Mouse (Mus musculus) lung, embryonic 16.5 days (tissue): ENCODE measurements around the gene Kif26b. TPM values are rescaled to one million over a fixed set of nuclear protein-coding genes. Genes with fewer than 3 reads are reported as not detected.
A peak's percentile ranks its signal among the peaks of the same experiment; 100 is the strongest.

ENCODE experiments used
- ATAC-seq: fragments of 200-750 bp; cut with Nextera tagmentation; 2 replicates; pipeline ENCODE4 v1.8.0; 2017; ENCODE audit warnings: low read depth, mild to moderate bottlenecking, moderate library complexity
- H3K27ac ChIP-seq: fragments of 300-500 bp; sonication (generic); 2 replicates; pipeline ENCODE4 v1.5.1; 2014; ENCODE audit warnings: mild to moderate bottlenecking, control low read depth, low read length
- H3K27me3 ChIP-seq: fragments of 300-500 bp; sonication (generic); 2 replicates; pipeline ENCODE4 v1.6.1; 2014; ENCODE audit warnings: low read depth, low read length, mixed read lengths; ENCODE audit not compliant: control insufficient read depth, insufficient read depth
- H3K36me3 ChIP-seq: fragments of 300-500 bp; sonication (generic); 2 replicates; pipeline ENCODE4 v1.6.1; 2014; ENCODE audit warnings: low read length; ENCODE audit not compliant: control insufficient read depth, insufficient read depth
- H3K4me1 ChIP-seq: fragments of 300-500 bp; sonication (generic); replicated peaks from 2 replicates; pipeline ENCODE4 v1.6.1; 2014; ENCODE audit warnings: low read length, mixed read lengths; ENCODE audit not compliant: control insufficient read depth, insufficient read depth
- H3K4me2 ChIP-seq: fragments of 300-500 bp; sonication (generic); 2 replicates; pipeline ENCODE4 v1.6.1; 2014; ENCODE audit warnings: low read depth, low read length, control low read depth
- H3K4me3 ChIP-seq: fragments of 300-500 bp; sonication (generic); 2 replicates; pipeline ENCODE4 v1.5.1; 2014; ENCODE audit warnings: mild to moderate bottlenecking, low read length, control low read depth
- H3K9ac ChIP-seq: fragments of 300-500 bp; sonication (generic); 2 replicates; pipeline ENCODE4 v1.6.1; 2014; ENCODE audit warnings: low read length, control low read depth
- H3K9me3 ChIP-seq: fragments of 300-500 bp; sonication (generic); 2 replicates; pipeline ENCODE4 v1.6.1; 2016; ENCODE audit warnings: low read length; ENCODE audit not compliant: control insufficient read depth
- WGBS: fragments of 180-500 bp; shearing (Covaris S2); extraction: QIAGEN DNeasy Blood & Tissue Kit; methylation state at CpG from one replicate; pipeline ENCODE4 v1.1.7; 2014; 5-methylcytosine and 5-hydroxymethylcytosine counted together
- polyA plus RNA-seq: library from polyadenylated mRNA; unstranded; fragments of >200 nt; fragmentation: Nextera tagmentation; extraction: Ambion mirVana; gene quantifications from 2 replicates; pipeline ENCODE4 v1.2.1, GENCODE M21; 2015

Gene Kif26b
- polyA plus RNA-seq, 1 experiment from 2014 or later: 0.68 TPM

- no peak overlapping the region for H3K4me2 ChIP-seq
- H3K9ac ChIP-seq: no peak overlapping the region
- 45% methylated on average over 4 of the region's 4 CpGs for WGBS
- no peak overlapping the region for H3K27ac ChIP-seq
- peak; percentile 60 for ATAC-seq
- H3K36me3 ChIP-seq: no peaks in the 10 kb centered on the region
- H3K4me1 ChIP-seq: 0 out of 2 replicates have a peak, but pooled peaks cover 3% of the 10 kb centered on the region
- no peaks in the 10 kb centered on the region for H3K27me3 ChIP-seq
- H3K4me3 ChIP-seq: no peak overlapping the region
- 0 out of 2 replicates have a peak, but pooled peaks cover 7% of the 10 kb centered on the region for H3K9me3 ChIP-seq
These were observed 44.6 kb downstream of the Kif26b start for GRCm38 (mm10) chr1:178573406-178574032.

- Histone ChIP-seq H3K4me2 (no peak overlapping the region), H3K9me3 (0 out of 2 replicates have a peak, but pooled peaks cover 7% of the 10 kb centered on the region), H3K36me3 (no peaks in the 10 kb centered on the region), H3K27me3 (no peaks in the 10 kb centered on the region), H3K9ac (no peak overlapping the region), H3K27ac (no peak overlapping the region), H3K4me3 (no peak overlapping the region), H3K4me1 (0 out of 2 replicates have a peak, but pooled peaks cover 3% of the 10 kb centered on the region)
- no peak for ATAC-seq
- 85% methylated on average over 2 of the region's 2 CpGs for WGBS
These were observed 46.8 kb downstream of the Kif26b start for GRCm38 (mm10) chr1:178575706-178576105.

GRCm38 (mm10) chr1:178576926-178577325 lies 48.0 kb downstream of the Kif26b start:
- WGBS: 70% methylated on average over 3 of the region's 3 CpGs
- Histone ChIP-seq H3K27me3 (no peaks in the 10 kb centered on the region), H3K4me3 (no peak overlapping the region), H3K36me3 (no peaks in the 10 kb centered on the region), H3K9me3 (0 out of 2 replicates have a peak, but pooled peaks cover 7% of the 10 kb centered on the region), H3K4me2 (no peak overlapping the region), H3K4me1 (0 out of 2 replicates have a peak, but pooled peaks cover 3% of the 10 kb centered on the region), H3K9ac (no peak overlapping the region), H3K27ac (no peak overlapping the region)
- no peak for ATAC-seq

GRCm38 (mm10) chr1:178585366-178586020 lies 56.6 kb downstream of the Kif26b start:
- Histone ChIP-seq H3K27me3 (no peaks in the 10 kb centered on the region), H3K27ac (no peak overlapping the region), H3K4me1 (no peaks in the 10 kb centered on the region), H3K9me3 (no peaks in the 10 kb centered on the region), H3K9ac (no peak overlapping the region), H3K4me2 (no peak overlapping the region), H3K4me3 (no peak overlapping the region), H3K36me3 (no peaks in the 10 kb centered on the region)
- no peak for ATAC-seq
- 72% methylated on average over 5 of the region's 5 CpGs for WGBS

- H3K27ac ChIP-seq: no peak overlapping the region
These were observed 61.6 kb downstream of the Kif26b start for GRCm38 (mm10) chr1:178590229-178591171.

GRCm38 (mm10) chr1:178597113-178597512 lies 68.2 kb downstream of the Kif26b start:
- 86% methylated on average over 3 of the region's 3 CpGs for WGBS
- Histone ChIP-seq H3K36me3 (no peaks in the 10 kb centered on the region), H3K4me1 (peaks cover 5% of the 10 kb centered on the region; the same call in 1 of the 2 replicates), H3K27ac (no peak overlapping the region), H3K9ac (no peak overlapping the region), H3K4me2 (no peak overlapping the region), H3K27me3 (no peaks in the 10 kb centered on the region), H3K9me3 (no peaks in the 10 kb centered on the region), H3K4me3 (no peak overlapping the region)
- ATAC-seq: no peak

More at GRCm38 (mm10) chr1:178590229-178591171, 61.6 kb downstream of the Kif26b start:
- H3K4me3 ChIP-seq: no peak overlapping the region
- H3K4me1 ChIP-seq: no peaks in the 10 kb centered on the region
- WGBS: 63% methylated on average over 13 of the region's 13 CpGs
- no peak overlapping the region for H3K9ac ChIP-seq
- H3K27me3 ChIP-seq: no peaks in the 10 kb centered on the region
- H3K36me3 ChIP-seq: no peaks in the 10 kb centered on the region
- 0 out of 2 replicates have a peak, but pooled peaks have one; percentile 36 for ATAC-seq
- H3K9me3 ChIP-seq: no peaks in the 10 kb centered on the region
- no peak overlapping the region for H3K4me2 ChIP-seq

GRCm38 (mm10) chr1:178597757-178598156 lies 68.8 kb downstream of the Kif26b start:
- no peak overlapping the region for H3K27ac ChIP-seq
- no peak overlapping the region for H3K4me3 ChIP-seq
- ATAC-seq: no peak
- no peak overlapping the region for H3K9ac ChIP-seq
- H3K4me2 ChIP-seq: no peak overlapping the region
- no peaks in the 10 kb centered on the region for H3K36me3 ChIP-seq
- H3K9me3 ChIP-seq: no peaks in the 10 kb centered on the region
- H3K27me3 ChIP-seq: no peaks in the 10 kb centered on the region
- peaks cover 5% of the 10 kb centered on the region; the same call in 1 of the 2 replicates for H3K4me1 ChIP-seq
- 61% methylated on average over 6 of the region's 6 CpGs for WGBS

GRCm38 (mm10) chr1:178600851-178601569 lies 72.1 kb downstream of the Kif26b start:
- H3K36me3 ChIP-seq: no peaks in the 10 kb centered on the region
- peak; percentile 80 for ATAC-seq
- H3K4me2 ChIP-seq: no peak overlapping the region
- H3K9me3 ChIP-seq: no peaks in the 10 kb centered on the region
- H3K4me3 ChIP-seq: no peak overlapping the region
- H3K9ac ChIP-seq: no peak overlapping the region
- 68% methylated on average over 15 of the region's 15 CpGs for WGBS
- H3K27ac ChIP-seq: no peak overlapping the region
- H3K4me1 ChIP-seq: peaks cover 5% of the 10 kb centered on the region; the same call in 1 of the 2 replicates
- no peaks in the 10 kb centered on the region for H3K27me3 ChIP-seq
